Mouse (Mus musculus): ENCODE data around the gene Zfp11. TPM values are rescaled to one million over a fixed set of nuclear protein-coding genes. Genes with fewer than 3 reads are reported as not detected.
"Not testable (repeated sequence)": the region's sequence is repeated elsewhere in the genome, so short reads cannot be mapped to it uniquely, and the experiment has no call there.

Gene Zfp11
- polyA plus RNA-seq, 1 experiment from 2014 or later: 5.5 TPM

GRCm38 (mm10) chr5:129667851-129668250 lies 2.0 kb downstream of the Zfp11 start:
- Histone ChIP-seq H3K9me3 (replicated peaks) (no peaks in the 10 kb centered on the region), H3K27me3 (no peaks in the 10 kb centered on the region), H3K9ac (no peak overlapping the region), H3K4me3 (replicated peaks) (no peak overlapping the region), H3K27ac (replicated peaks) (no peak overlapping the region), H3K36me3 (no peaks in the 10 kb centered on the region), H3K4me2 (replicated peaks) (no peak overlapping the region), H3K4me1 (0 out of 2 replicates have a peak, but pooled peaks cover 7% of the 10 kb centered on the region)
- ATAC-seq (ENCODE audit: insufficient number of reproducible peaks, low FRiP score, low TSS enrichment, low read depth): no peak
- 90% methylated on average over 4 of the region's 4 CpGs for WGBS

GRCm38 (mm10) chr5:129666271-129666909 lies 3.5 kb downstream of the Zfp11 start:
- H3K36me3 ChIP-seq: no peaks in the 10 kb centered on the region
- no peak overlapping the region for H3K27ac ChIP-seq (replicated peaks)
- no peaks in the 10 kb centered on the region for H3K27me3 ChIP-seq
- H3K4me3 ChIP-seq (replicated peaks): no peak overlapping the region
- 87% methylated on average over 10 of the region's 10 CpGs for whole genome bisulfite sequencing
- H3K4me2 ChIP-seq (replicated peaks): no peak overlapping the region
- H3K4me1 ChIP-seq: 0 out of 2 replicates have a peak, but pooled peaks cover 7% of the 10 kb centered on the region
- H3K9ac ChIP-seq: no peak overlapping the region
- H3K9me3 ChIP-seq (replicated peaks): no peaks in the 10 kb centered on the region
- ATAC-seq (ENCODE audit: insufficient number of reproducible peaks, low FRiP score, low TSS enrichment, low read depth): no peak

- Histone ChIP-seq H3K27me3 (no peaks in the 10 kb centered on the region), H3K9ac (no peak overlapping the region)
- 86% methylated on average over 5 of the region's 5 CpGs for WGBS
Measured at GRCm38 (mm10) chr5:129664090-129664489, 5.8 kb downstream of the Zfp11 start.

GRCm38 (mm10) chr5:129657931-129658330 lies 12.0 kb downstream of the Zfp11 start:
- peaks cover 53% of the 10 kb centered on the region for H3K36me3 ChIP-seq
- H3K4me1 ChIP-seq: no peaks in the 10 kb centered on the region
- no peaks in the 10 kb centered on the region for H3K27me3 ChIP-seq
- no peak overlapping the region for H3K9ac ChIP-seq
- no peaks in the 10 kb centered on the region for H3K9me3 ChIP-seq (replicated peaks)
- H3K27ac ChIP-seq (replicated peaks): no peak overlapping the region
- WGBS: 91% methylated on average over 15 of the region's 15 CpGs
- ATAC-seq (ENCODE audit: insufficient number of reproducible peaks, low FRiP score, low TSS enrichment, low read depth): no peak
- H3K4me2 ChIP-seq (replicated peaks): no peak overlapping the region
- no peak overlapping the region for H3K4me3 ChIP-seq (replicated peaks)

More at GRCm38 (mm10) chr5:129664090-129664489, 5.8 kb downstream of the Zfp11 start:
- H3K9me3 ChIP-seq (replicated peaks): no peaks in the 10 kb centered on the region
- H3K4me2 ChIP-seq (replicated peaks): no peak overlapping the region
- ATAC-seq (ENCODE audit: insufficient number of reproducible peaks, low FRiP score, low TSS enrichment, low read depth): no peak
- peaks cover 15% of the 10 kb centered on the region for H3K36me3 ChIP-seq
- H3K4me3 ChIP-seq (replicated peaks): no peak overlapping the region
- H3K4me1 ChIP-seq: 0 out of 2 replicates have a peak, but pooled peaks cover 4% of the 10 kb centered on the region
- no peak overlapping the region for H3K27ac ChIP-seq (replicated peaks)

- H3K36me3 ChIP-seq: peaks cover 53% of the 10 kb centered on the region
- no peak for ATAC-seq (ENCODE audit: insufficient number of reproducible peaks, low FRiP score, low TSS enrichment, low read depth)
- no peaks in the 10 kb centered on the region for H3K9me3 ChIP-seq (replicated peaks)
- no peak overlapping the region for H3K9ac ChIP-seq
- WGBS: 97% methylated on average over 10 of the region's 10 CpGs
- no peaks in the 10 kb centered on the region for H3K4me1 ChIP-seq
- no peak overlapping the region for H3K4me2 ChIP-seq (replicated peaks)
- H3K27me3 ChIP-seq: no peaks in the 10 kb centered on the region
- no peak overlapping the region for H3K4me3 ChIP-seq (replicated peaks)
- H3K27ac ChIP-seq (replicated peaks): no peak overlapping the region
Measured at GRCm38 (mm10) chr5:129657016-129657415, 12.9 kb downstream of the Zfp11 start.

- no peak for ATAC-seq (ENCODE audit: insufficient number of reproducible peaks, low FRiP score, low TSS enrichment, low read depth)
- Histone ChIP-seq H3K27me3 (no peaks in the 10 kb centered on the region), H3K4me3 (replicated peaks) (no peak overlapping the region), H3K4me2 (replicated peaks) (no peak overlapping the region), H3K27ac (replicated peaks) (no peak overlapping the region), H3K9me3 (replicated peaks) (no peaks in the 10 kb centered on the region), H3K36me3 (peaks cover 6% of the 10 kb centered on the region), H3K4me1 (no peaks in the 10 kb centered on the region), H3K9ac (no peak overlapping the region)
- 93% methylated on average over 5 of the region's 5 CpGs for WGBS
Measured at GRCm38 (mm10) chr5:129650858-129651257, 19.0 kb downstream of the Zfp11 start.

GRCm38 (mm10) chr5:129632270-129633250 lies 37.3 kb downstream of the Zfp11 start:
- H3K27ac ChIP-seq (replicated peaks); H3K4me3 ChIP-seq (replicated peaks); H3K9ac ChIP-seq; H3K36me3 ChIP-seq; H3K4me1 ChIP-seq; H3K9me3 ChIP-seq (replicated peaks); ATAC-seq (ENCODE audit: insufficient number of reproducible peaks, low FRiP score, low TSS enrichment, low read depth); H3K4me2 ChIP-seq (replicated peaks); H3K27me3 ChIP-seq: not testable (repeated sequence)
- 82% methylated on average over 2 of the region's 2 CpGs for WGBS

GRCm38 (mm10) chr5:129626586-129626985 lies 43.3 kb downstream of the Zfp11 start:
- H3K36me3 ChIP-seq; H3K4me2 ChIP-seq (replicated peaks); H3K4me1 ChIP-seq; H3K4me3 ChIP-seq (replicated peaks); H3K9me3 ChIP-seq (replicated peaks); H3K9ac ChIP-seq; H3K27me3 ChIP-seq; ATAC-seq (ENCODE audit: insufficient number of reproducible peaks, low FRiP score, low TSS enrichment, low read depth); H3K27ac ChIP-seq (replicated peaks): not testable (repeated sequence)
- 73% methylated on average over 4 of the region's 4 CpGs for WGBS

GRCm38 (mm10) chr5:129626099-129626498 lies 43.8 kb downstream of the Zfp11 start:
- no peak overlapping the region for H3K4me3 ChIP-seq (replicated peaks)
- no peak overlapping the region for H3K27ac ChIP-seq (replicated peaks)
- H3K9ac ChIP-seq: no peak overlapping the region
- H3K36me3 ChIP-seq: no peaks in the 10 kb centered on the region
- no peak overlapping the region for H3K4me2 ChIP-seq (replicated peaks)
- H3K9me3 ChIP-seq (replicated peaks): no peaks in the 10 kb centered on the region
- H3K27me3 ChIP-seq: no peaks in the 10 kb centered on the region
- WGBS: 83% methylated on average over 6 of the region's 6 CpGs
- ATAC-seq (ENCODE audit: insufficient number of reproducible peaks, low FRiP score, low TSS enrichment, low read depth): no peak
- H3K4me1 ChIP-seq: no peaks in the 10 kb centered on the region

- H3K9me3 ChIP-seq (replicated peaks): no peaks in the 10 kb centered on the region
- H3K4me2 ChIP-seq (replicated peaks): no peak overlapping the region
- H3K9ac ChIP-seq: no peak overlapping the region
- H3K4me1 ChIP-seq: no peaks in the 10 kb centered on the region
- no peak overlapping the region for H3K27ac ChIP-seq (replicated peaks)
- no peaks in the 10 kb centered on the region for H3K36me3 ChIP-seq
- WGBS: 86% methylated on average over 5 of the region's 5 CpGs
- no peak for ATAC-seq (ENCODE audit: insufficient number of reproducible peaks, low FRiP score, low TSS enrichment, low read depth)
- no peak overlapping the region for H3K4me3 ChIP-seq (replicated peaks)
- H3K27me3 ChIP-seq: no peaks in the 10 kb centered on the region
Measured at GRCm38 (mm10) chr5:129621361-129621760, 48.5 kb downstream of the Zfp11 start.

- ATAC-seq (ENCODE audit: insufficient number of reproducible peaks, low FRiP score, low TSS enrichment, low read depth); H3K4me1 ChIP-seq; H3K9me3 ChIP-seq (replicated peaks); H3K27me3 ChIP-seq; H3K4me2 ChIP-seq (replicated peaks); H3K36me3 ChIP-seq; H3K4me3 ChIP-seq (replicated peaks); H3K9ac ChIP-seq; H3K27ac ChIP-seq (replicated peaks): not testable (repeated sequence)
- 59% methylated on average over 9 of the region's 9 CpGs for WGBS
Measured at GRCm38 (mm10) chr5:129620600-129620999, 49.3 kb downstream of the Zfp11 start.

Data from embryonic facial prominence, embryonic 15.5 days (tissue).